Mouse (Mus musculus) heart, embryonic 12.5 days (tissue): Measurements from ENCODE around the gene Gm10065. TPM values are rescaled to one million over a fixed set of nuclear protein-coding genes. Genes with fewer than 3 reads are reported as not detected.
"Not testable (repeated sequence)": the region's sequence is repeated elsewhere in the genome, so short reads cannot be mapped to it uniquely, and the experiment has no call there.

ENCODE experiments used
- ATAC-seq: fragments of 200-750 bp; cut with Nextera tagmentation; 2 replicates; pipeline ENCODE4 v1.8.0; 2017; ENCODE audit warnings: moderate TSS enrichment, moderate library complexity; ENCODE audit not compliant: insufficient number of reproducible peaks, low FRiP score
- H3K27ac ChIP-seq: fragments of 300-500 bp; sonication (generic); 2 replicates; pipeline ENCODE4 v1.5.1; 2016; ENCODE audit warnings: mild to moderate bottlenecking, moderate library complexity; ENCODE audit not compliant: poor library complexity, severe bottlenecking
- H3K27me3 ChIP-seq: fragments of 300-500 bp; sonication (generic); replicated peaks from 2 replicates; pipeline ENCODE4 v1.6.1; 2016; ENCODE audit warnings: mild to moderate bottlenecking, moderate library complexity
- H3K36me3 ChIP-seq: fragments of 300-500 bp; sonication (generic); 2 replicates; pipeline ENCODE4 v1.6.1; 2016; ENCODE audit warnings: mild to moderate bottlenecking, moderate library complexity
- H3K4me1 ChIP-seq: fragments of 300-500 bp; sonication (generic); replicated peaks from 2 replicates; pipeline ENCODE4 v1.6.1; 2016; ENCODE audit warnings: mild to moderate bottlenecking
- H3K4me2 ChIP-seq: fragments of 300-500 bp; sonication (generic); 2 replicates; pipeline ENCODE4 v1.6.1; 2016; ENCODE audit warnings: mild to moderate bottlenecking, moderate library complexity
- H3K4me3 ChIP-seq: fragments of 300-500 bp; sonication (generic); 2 replicates; pipeline ENCODE4 v1.5.1; 2016; ENCODE audit warnings: mild to moderate bottlenecking
- H3K9ac ChIP-seq: fragments of 300-500 bp; sonication (generic); 2 replicates; pipeline ENCODE4 v1.6.1; 2016; ENCODE audit warnings: mild to moderate bottlenecking, moderate library complexity
- H3K9me3 ChIP-seq: fragments of 300-500 bp; sonication (generic); replicated peaks from 2 replicates; pipeline ENCODE4 v1.6.1; 2016; ENCODE audit warnings: mild to moderate bottlenecking, moderate library complexity
- WGBS: fragments of 180-500 bp; shearing (Covaris S2); methylation state at CpG from one replicate; pipeline ENCODE4 v1.1.7; 2016; 5-methylcytosine and 5-hydroxymethylcytosine counted together
- polyA plus RNA-seq: library from polyadenylated mRNA; unstranded; fragments of >200 nt; fragmentation: Nextera tagmentation; extraction: Ambion mirVana; gene quantifications from 2 replicates; pipeline ENCODE4 v1.2.1, GENCODE M21; 2016

Gm10065 gene
- polyA plus RNA-seq = not detected in 2 replicates

- peak; percentile 82 for ATAC-seq
- WGBS = 6% methylated on average over 29 of the region's 31 CpGs
These were observed at the start of gene Gm10065, which contains the start of gene Zkscan4 for GRCm38 (mm10) chr13:21478759-21479670. Gene Gm10065, minus strand, starts transcription at chr13:21479441. Gene Zkscan4, plus strand, starts transcription at chr13:21478907.

GRCm38 (mm10) chr13:21506221-21506649, 27.0 kb upstream of the Gm10065 start:
- ATAC-seq = peak; percentile 99
- Histone ChIP-seq H3K27ac (peak overlapping the region; percentile 74), H3K27me3 (no peaks in the 10 kb centered on the region), H3K4me2 (peak overlapping the region; percentile 69), H3K4me3 (peak overlapping the region; percentile 76), H3K9me3 (no peaks in the 10 kb centered on the region), H3K4me1 (no peaks in the 10 kb centered on the region), H3K36me3 (no peaks in the 10 kb centered on the region), H3K9ac (peak overlapping the region; percentile 84)
- under 1% methylated on average over 21 of the region's 21 CpGs for WGBS

More at GRCm38 (mm10) chr13:21478759-21479670, at the start of gene Gm10065, which contains the start of gene Zkscan4:
- peak within 1 kb of the TSS; percentile 84 for H3K4me2 ChIP-seq
- not testable (repeated sequence) for H3K27me3 ChIP-seq, H3K9me3 ChIP-seq, H3K36me3 ChIP-seq, H3K4me1 ChIP-seq
- peak within 1 kb of the TSS; percentile 69 for H3K4me3 ChIP-seq
- H3K27ac ChIP-seq = peak within 1 kb of the TSS; percentile 70
- peak within 1 kb of the TSS; percentile 74 for H3K9ac ChIP-seq

DNA sequence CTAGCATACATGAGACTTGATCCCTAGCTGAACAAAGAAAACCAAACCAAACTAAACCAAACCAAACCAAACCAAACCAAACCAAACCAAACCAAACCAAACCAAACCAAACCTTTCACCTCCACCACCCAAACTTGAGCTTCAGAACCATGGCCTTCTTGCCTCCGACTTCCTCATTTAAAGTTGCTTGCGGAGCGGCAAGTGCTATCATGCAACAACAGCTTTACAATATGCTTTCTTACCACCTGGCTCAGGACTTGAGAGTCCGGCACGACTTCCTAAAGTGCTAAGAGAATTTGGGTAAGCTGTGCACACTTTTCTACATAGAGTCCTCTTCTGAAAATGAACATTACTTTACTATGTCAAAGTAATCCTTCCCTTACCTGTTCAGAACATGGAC, 23.1 kb upstream of the Gm10065 start:
- Histone ChIP-seq H3K27ac (no peak overlapping the region), H3K9ac (no peak overlapping the region), H3K36me3 (no peaks in the 10 kb centered on the region), H3K9me3 (no peaks in the 10 kb centered on the region), H3K4me2 (no peak overlapping the region), H3K4me1 (no peaks in the 10 kb centered on the region), H3K27me3 (no peaks in the 10 kb centered on the region), H3K4me3 (no peak overlapping the region)
- WGBS = 76% methylated on average over 5 of the region's 5 CpGs
- ATAC-seq = no peak

- not testable (repeated sequence) for H3K9ac ChIP-seq, H3K4me1 ChIP-seq, H3K27me3 ChIP-seq, H3K9me3 ChIP-seq, H3K4me3 ChIP-seq, H3K27ac ChIP-seq, ATAC-seq, H3K4me2 ChIP-seq, H3K36me3 ChIP-seq
- 88% methylated on average over 17 of the region's 17 CpGs for WGBS
These were observed 21.9 kb upstream of the Gm10065 start, which contains the start of gene Gm11273 for GRCm38 (mm10) chr13:21501182-21501581. Gene Gm11273, minus strand, starts transcription at chr13:21501418.

DNA sequence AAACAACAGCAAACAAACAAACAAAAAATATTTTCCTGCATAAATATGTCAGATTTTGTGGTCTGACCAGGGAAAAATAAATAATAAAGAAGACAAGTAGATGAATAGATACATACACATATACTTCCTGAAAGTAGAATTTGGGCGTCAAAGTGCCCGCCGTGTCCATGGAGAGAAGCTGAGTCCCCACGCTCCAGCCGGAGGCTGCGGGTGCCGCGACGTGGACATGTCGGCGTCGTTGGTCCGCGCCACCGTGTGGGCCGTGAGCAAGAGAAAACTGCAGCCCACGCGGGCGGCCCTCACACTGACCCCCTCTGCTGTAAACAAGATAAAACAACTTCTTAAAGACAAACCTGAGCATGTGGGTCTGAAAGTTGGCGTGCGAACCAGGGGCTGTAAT, 15.8 kb upstream of the Gm10065 start, which contains the start of gene AK157302:
AK157302 (plus strand) TSS at position 144 of the 400 bp plus-strand sequence.
- Histone ChIP-seq H3K27ac (no peak within 1 kb of the TSS), H3K4me2 (no peak within 1 kb of the TSS), H3K36me3 (no peaks in the 10 kb centered on the region), H3K9me3 (no peaks in the 10 kb centered on the region), H3K4me3 (no peak within 1 kb of the TSS), H3K9ac (no peak within 1 kb of the TSS), H3K4me1 (no peaks in the 10 kb centered on the region), H3K27me3 (no peaks in the 10 kb centered on the region)
- no peak for ATAC-seq
- WGBS = 87% methylated on average over 21 of the region's 21 CpGs

GRCm38 (mm10) chr13:21492847-21493246, 13.6 kb upstream of the Gm10065 start:
- Histone ChIP-seq H3K27me3 (no peaks in the 10 kb centered on the region), H3K4me2 (no peak overlapping the region), H3K9ac (no peak overlapping the region), H3K4me1 (no peaks in the 10 kb centered on the region), H3K36me3 (no peaks in the 10 kb centered on the region), H3K9me3 (no peaks in the 10 kb centered on the region), H3K27ac (no peak overlapping the region), H3K4me3 (no peak overlapping the region)
- no peak for ATAC-seq
- WGBS = 89% methylated on average over 5 of the region's 5 CpGs

DNA sequence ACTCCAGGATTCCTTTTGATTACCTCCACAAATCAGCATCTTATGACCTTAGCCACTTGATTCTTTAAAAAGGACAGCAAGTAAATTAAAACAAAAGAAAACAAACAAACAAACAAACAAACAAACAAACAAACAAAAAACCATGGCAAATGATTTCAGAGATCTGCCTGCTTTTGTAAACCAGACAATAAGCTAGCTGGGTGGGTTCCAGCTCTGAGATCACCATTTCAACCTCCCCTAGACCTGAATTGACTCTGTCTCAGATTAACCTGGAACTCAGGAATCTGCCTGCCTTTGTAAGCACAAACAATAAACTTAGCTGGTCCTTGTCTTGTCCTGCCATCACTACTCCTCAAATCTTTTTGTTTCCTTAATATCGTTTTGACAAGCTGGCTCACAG, 7.6 kb upstream of the Gm10065 start:
- no peak for ATAC-seq
- Histone ChIP-seq H3K9ac (no peak overlapping the region), H3K27ac (no peak overlapping the region), H3K4me1 (no peaks in the 10 kb centered on the region), H3K36me3 (peaks cover 16% of the 10 kb centered on the region), H3K9me3 (peaks cover 3% of the 10 kb centered on the region), H3K4me2 (no peak overlapping the region), H3K27me3 (no peaks in the 10 kb centered on the region), H3K4me3 (no peak overlapping the region)
- 78% methylated on average over 1 of the region's 1 CpGs for WGBS

DNA sequence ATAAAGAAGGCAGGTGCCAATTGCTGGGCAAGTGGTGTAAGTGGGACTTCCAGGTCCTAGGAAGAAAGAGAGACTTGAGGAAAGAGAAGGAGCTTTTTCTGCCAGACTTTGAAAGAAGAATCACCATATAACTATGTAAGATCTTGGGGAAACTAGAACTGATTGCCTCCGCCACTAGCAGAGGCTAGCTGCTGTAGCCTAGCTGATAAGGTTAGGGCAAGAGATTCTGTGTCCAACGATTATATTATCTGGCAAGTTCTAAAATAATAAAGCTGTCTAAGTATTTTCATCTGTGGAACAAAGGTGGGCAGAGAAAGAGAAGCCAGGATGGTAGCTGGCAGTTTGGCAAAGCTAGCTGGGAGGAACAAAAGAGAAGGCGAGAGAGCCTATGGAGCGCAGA, 6.8 kb downstream of the Gm10065 start:
- Histone ChIP-seq H3K27me3 (no peaks in the 10 kb centered on the region), H3K4me3 (no peak overlapping the region), H3K9ac (no peak overlapping the region)

DNA sequence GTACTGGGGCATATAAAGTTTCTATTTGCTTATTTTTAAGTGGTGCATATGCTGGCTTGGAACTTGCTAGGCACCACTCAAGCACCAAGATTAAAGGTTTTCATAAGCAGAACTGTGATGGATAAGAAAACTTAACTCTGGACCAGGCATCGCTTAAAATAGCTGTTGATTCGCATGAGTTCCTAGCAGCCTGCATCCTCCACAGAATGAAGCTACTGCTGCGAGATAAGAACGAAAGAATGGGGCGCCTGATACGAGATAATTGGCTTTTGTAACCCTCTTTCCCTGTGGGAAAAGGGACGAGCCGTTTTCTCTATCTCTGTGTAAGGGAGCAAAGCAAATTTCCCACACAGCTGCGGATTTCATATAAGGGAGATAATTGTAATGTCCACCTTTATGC, 10.1 kb downstream of the Gm10065 start:
- Histone ChIP-seq H3K9me3 (no peaks in the 10 kb centered on the region), H3K4me2 (peak overlapping the region; percentile 91), H3K9ac (no peak overlapping the region), H3K4me3 (peak overlapping the region; percentile 66), H3K27me3 (no peaks in the 10 kb centered on the region), H3K36me3 (no peaks in the 10 kb centered on the region), H3K27ac (no peak overlapping the region), H3K4me1 (peaks cover 9% of the 10 kb centered on the region; the same call in 1 of the 2 replicates)
- ATAC-seq = no peak
- WGBS = 6% methylated on average over 9 of the region's 9 CpGs

More for the DNA sequence above, 6.8 kb downstream of the Gm10065 start:
- H3K9me3 ChIP-seq = no peaks in the 10 kb centered on the region
- H3K4me2 ChIP-seq = no peak overlapping the region
- 21% methylated on average over 4 of the region's 4 CpGs for WGBS
- peaks cover 9% of the 10 kb centered on the region; the same call in 1 of the 2 replicates for H3K4me1 ChIP-seq
- no peak overlapping the region for H3K27ac ChIP-seq
- H3K36me3 ChIP-seq = no peaks in the 10 kb centered on the region
- no peak for ATAC-seq

- Histone ChIP-seq H3K4me2 (peak within 1 kb of the TSS; percentile 91), H3K27ac (peak within 1 kb of the TSS; percentile 32; the same call in 1 of the 2 replicates), H3K36me3 (no peaks in the 10 kb centered on the region), H3K4me1 (peaks cover 9% of the 10 kb centered on the region; the same call in 1 of the 2 replicates), H3K9ac (peak within 1 kb of the TSS; percentile 77), H3K27me3 (no peaks in the 10 kb centered on the region), H3K9me3 (no peaks in the 10 kb centered on the region), H3K4me3 (peak within 1 kb of the TSS; percentile 66)
- ATAC-seq = peak; percentile 97
- WGBS = under 1% methylated on average over 54 of the region's 54 CpGs
These were observed 10.9 kb downstream of the Gm10065 start, which contains the start of gene Nkapl for GRCm38 (mm10) chr13:21468061-21469019. Gene Nkapl, minus strand, starts transcription at chr13:21468509.
